Mouse (Mus musculus): ENCODE data around the gene Wdr59.
"Not testable (repeated sequence)": the region's sequence is repeated elsewhere in the genome, so short reads cannot be mapped to it uniquely, and the experiment has no call there.

Gene Wdr59

DNA sequence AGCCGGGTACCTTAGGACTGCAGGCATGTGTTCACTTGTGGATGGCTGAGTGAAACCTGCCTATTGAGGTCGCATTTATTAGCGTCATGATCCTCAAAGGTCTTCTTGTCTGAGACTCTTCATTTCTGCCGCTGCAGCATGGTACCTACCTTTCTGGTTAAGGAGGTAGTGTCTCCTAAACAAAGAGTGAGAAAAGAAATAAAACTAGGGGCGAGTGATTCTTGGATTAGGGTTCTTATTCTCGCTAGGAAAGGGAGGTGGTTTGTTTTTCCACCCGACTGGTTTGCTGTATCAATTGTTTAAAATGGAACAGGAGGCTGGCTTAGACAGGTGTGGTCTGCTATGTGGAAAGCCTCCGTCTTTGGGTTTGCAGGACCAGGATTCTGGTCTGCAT is 15.9 kb upstream of the Wdr59 start:
- DNase-seq, result no peak

GRCm38 (mm10) chr8:111536978-111537764 is 15.3 kb upstream of the Wdr59 start:
- peak; percentile 61 for DNase-seq

DNA sequence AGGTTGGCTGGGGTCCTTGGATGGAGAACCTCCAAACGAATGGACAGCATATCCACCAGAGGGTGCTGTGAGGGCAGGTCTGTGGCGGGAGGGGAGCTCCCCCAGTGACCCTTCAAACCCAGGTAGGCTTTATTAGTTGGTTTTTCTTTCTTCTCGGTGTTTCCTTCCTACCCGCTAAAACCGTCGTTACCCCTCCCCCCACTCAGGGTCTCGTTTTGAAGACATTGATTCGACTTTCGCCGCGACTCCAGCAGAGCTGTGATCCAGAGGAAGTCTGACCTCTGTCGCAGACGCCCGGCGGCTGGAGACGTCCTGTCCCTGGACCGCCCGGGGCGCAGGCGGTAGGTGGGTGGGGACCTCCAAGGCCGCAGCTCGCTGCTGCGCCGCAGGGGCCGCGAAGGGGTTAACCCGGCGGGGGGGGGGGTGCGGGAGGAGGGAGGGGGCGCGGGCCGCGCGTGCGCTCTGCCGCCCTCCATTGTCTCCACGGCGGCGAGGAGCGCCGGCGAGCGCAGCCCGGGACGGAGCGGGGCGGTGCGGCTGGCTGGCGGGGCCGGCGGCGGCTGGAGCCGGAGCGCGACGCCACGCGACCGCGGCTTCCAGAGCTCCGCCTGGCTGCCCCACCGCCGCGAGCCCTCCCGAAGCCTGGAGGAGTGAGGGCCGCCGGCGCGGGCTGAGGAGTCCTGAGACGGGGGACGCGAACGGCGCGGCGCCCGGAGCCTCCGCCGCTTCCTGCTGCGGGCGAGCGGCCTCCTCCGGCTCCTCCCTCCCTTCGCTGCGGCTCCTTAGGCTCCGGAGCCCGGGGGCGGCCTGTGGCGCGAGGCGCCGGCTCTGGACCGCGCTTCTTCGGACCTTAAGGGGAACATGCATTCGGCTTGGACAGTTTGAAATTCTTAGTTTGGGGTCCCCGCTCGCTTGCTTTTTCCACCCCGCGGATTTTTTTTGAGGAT is 14.4 kb upstream of the Wdr59 start, which contains the start of gene Znrf1:
TSS of gene Znrf1 (plus strand) at position 67 of the 947 bp plus-strand sequence.
- DNase-seq, result peak; percentile 80

GRCm38 (mm10) chr8:111535491-111535890 is 13.6 kb upstream of the Wdr59 start:
- no peak for DNase-seq

GRCm38 (mm10) chr8:111533503-111533902 is 11.6 kb upstream of the Wdr59 start:
- no peak for DNase-seq

GRCm38 (mm10) chr8:111531621-111532020 is 9.7 kb upstream of the Wdr59 start:
- DNase-seq, result no peak

- no peak for DNase-seq
These were observed 9.3 kb upstream of the Wdr59 start for GRCm38 (mm10) chr8:111531191-111531590.

DNA sequence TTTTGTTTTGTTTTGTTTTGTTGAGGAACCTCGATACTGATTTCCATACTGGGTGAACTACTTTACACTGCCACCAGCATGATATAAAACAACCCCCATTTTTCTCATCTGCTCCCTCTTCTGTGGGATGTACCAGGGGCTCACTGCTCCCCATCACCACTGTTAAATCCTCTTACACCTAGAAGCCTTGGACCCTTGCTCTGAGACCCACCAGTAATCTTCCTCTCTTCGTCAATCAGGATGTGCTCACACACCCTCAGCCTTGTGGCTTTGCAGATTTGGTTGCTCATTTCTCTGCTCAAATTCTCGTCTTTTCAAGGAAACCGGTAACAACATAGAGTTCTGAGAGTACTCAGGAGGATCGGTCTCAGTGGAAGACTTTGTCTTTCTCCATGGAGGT is 6.2 kb upstream of the Wdr59 start:
- no peak for DNase-seq

DNA sequence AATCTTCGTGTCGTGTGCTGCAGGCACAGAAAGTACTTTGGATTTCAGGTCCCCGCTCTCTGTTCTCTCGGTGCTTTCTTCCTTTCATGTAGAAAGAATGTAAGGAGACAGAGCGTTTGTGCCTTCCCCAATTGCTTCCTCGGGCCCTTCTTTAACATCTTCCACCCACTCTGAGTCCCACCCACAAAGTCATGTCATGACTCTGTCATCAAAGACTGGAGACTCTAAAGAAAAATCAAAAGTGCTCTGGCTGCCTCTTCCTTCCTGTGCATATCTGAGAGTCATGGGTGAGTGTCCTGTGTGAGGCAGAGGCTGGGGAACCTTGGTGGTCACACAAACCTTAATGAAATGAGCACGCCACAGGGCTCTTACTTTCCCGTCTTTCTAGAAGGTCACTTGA is 5.3 kb upstream of the Wdr59 start:
- DNase-seq, result no peak

DNA sequence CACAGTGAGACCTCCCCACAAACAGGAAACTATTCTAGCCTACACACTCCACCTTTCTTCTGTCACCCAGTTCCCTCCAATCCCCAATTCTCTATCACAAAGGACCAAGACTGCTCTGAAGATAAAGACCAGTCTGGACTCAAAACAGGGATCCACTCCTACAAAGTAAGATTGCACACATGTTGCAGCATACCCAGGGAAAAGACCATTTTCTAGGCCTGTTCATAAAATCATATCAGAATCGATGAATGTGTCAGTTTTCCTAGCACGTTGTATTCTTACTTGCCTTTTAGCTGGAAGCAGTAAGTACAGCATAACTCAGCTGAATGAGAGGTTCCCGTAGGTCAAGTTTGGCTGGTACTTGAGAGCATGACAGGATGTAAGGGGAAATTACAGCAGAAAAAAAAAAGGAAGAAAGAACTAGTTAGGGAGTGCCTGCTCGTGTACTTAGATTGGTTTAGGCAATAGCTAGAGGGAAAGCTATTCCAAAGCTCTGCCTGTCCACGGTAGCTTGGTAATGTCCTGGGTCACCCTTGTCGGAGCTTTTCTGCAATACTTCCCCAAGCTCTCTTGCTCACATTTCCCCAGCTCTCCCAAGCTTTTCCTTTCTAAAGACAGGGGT is 4.6 kb upstream of the Wdr59 start:
- no peak for DNase-seq

DNA sequence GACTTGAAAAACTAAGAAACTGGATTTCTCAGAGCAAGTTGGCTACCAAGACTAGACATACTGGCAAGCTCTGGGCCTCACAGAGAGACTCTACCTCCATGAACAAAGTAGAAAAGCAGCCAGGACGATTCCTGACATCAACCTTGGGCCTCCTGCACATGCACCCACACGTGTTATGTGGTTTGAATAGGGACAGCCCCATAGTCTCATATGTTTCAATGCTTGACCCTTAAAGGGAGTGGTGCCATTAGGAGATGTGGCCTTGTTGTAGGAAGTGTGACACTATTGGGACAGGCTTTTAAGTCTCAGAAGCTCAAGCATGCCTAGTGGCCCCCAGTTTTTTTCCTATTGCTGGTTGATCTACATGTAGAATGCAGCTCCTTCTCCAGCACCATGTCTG is 4.4 kb downstream of the Wdr59 start:
- DNase-seq, result no peak

DNA sequence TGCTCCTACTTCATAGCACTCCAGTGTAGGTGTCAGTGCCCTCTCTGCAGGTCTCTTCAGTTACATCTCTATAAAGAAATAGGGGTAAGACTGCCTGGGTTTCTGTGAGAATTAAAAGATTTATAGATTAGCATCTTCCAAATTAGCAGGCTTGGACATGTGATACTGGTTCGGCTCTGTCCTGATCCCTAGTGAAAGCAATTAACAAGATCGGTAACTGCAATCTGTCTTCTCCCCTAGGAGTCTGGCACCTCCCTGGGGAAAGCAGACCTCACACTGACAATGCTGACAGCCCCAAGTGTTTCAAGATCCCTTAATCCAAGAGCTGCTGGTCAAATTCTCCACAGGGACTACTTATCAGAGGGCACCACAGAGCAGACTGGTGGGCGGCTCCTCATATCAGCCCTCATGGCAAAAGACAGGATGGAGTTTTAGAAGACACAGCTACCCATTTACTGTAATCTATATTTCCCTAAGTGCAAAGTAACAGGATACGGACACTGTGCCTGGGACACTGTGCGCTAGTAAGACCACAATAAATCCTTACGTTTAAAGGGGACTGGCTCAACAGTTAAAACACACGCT is 5.3 kb downstream of the Wdr59 start:
- DNase-seq, result no peak

DNA sequence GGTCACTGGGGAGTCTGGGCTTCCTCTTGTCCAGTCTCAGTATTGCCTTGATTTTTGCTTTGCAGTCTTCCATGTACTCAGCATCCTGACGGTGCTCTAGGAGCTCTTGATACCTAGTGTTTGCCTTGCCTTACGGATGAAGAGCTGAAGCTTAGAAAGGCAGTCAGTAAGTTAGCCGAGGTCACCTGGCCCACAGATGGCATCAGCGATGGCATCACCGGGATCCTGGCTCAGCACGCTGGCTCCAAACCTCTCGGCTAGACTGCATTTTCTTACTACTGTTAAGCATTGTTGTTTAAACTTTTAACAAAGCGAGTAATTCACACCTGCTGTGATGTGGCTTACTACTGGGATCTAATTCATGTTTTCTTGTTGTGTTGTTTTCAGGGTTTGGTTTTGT is 8.4 kb downstream of the Wdr59 start:
- no peak for DNase-seq

GRCm38 (mm10) chr8:111512941-111513340 is 9.0 kb downstream of the Wdr59 start:
- no peak for DNase-seq

GRCm38 (mm10) chr8:111510401-111510800 is 11.5 kb downstream of the Wdr59 start:
- no peak for DNase-seq

DNA sequence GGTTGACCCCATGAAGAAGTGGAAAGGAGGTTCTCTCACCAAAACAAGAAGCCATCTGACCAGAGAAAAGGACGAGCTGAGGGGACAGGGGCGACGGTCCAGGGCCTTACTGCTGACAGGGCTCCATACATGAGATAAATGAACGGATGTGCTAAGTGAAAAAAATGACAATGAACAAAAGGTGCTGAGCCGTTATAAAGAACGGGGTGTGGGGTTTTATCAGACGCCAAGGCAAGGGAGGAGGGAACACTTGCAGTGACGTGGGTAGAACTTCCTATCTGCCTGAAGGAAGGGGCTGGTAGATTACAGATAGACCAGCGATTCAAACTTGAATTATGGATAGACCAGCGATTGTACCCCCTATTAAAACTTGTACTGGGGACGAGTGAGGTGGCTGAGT is 12.6 kb downstream of the Wdr59 start:
- DNase-seq, result peak; percentile 44

DNA sequence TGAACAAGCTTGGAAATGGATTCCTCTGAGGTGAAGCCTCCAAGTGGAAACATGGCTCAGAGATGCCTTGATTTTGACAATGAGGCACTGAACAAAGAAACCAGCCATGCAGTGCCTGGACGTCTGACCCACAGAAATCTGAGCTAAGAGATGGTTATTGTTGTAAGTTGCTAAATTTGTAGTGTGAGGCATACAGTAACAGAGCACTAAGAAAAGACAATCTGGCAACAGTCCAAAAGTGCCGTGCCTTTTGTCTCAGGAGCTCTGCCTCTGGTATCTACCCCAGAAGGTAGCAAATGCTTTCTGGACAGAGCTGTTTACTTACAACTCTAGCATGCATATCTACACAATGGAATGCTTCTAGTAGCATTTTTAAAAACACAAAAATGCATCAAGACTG is 13.3 kb downstream of the Wdr59 start:
- no peak for DNase-seq

GRCm38 (mm10) chr8:111501724-111502464 is 20.0 kb downstream of the Wdr59 start:
- DNase-seq, result no peak

DNA sequence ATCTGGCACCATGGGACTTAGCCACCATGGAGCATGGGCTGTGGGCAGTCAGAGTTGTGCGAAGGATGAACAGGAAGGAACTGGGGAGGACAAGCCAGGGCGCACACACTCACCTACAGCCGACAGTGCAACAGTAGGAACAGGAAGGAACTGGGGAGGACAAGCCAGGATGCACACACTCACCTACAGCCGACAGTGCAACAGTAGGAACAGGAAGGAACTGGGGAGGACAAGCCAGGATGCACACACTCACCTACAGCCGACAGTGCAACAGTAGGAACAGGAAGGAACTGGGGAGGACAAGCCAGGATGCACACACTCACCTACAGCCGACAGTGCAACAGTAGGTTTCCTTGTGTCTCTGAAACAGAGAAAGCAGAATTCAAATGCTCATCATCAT is 23.6 kb downstream of the Wdr59 start:
- not testable (repeated sequence) for DNase-seq

- DNase-seq, result peak; percentile 62
These were observed 25.6 kb downstream of the Wdr59 start for GRCm38 (mm10) chr8:111496326-111496725.

GRCm38 (mm10) chr8:111493176-111493575 is 28.7 kb downstream of the Wdr59 start:
- no peak for DNase-seq

- DNase-seq, result no peak
These were observed 29.4 kb downstream of the Wdr59 start for GRCm38 (mm10) chr8:111492508-111492907.

All from lung, postnatal 36 days (tissue).